Mouse (Mus musculus) neural tube, embryonic 15.5 days (tissue): Measurements from ENCODE around the gene Top3a. TPM values are rescaled to one million over a fixed set of nuclear protein-coding genes. Genes with fewer than 3 reads are reported as not detected.

Experiments used
- ATAC-seq: fragments of 200-750 bp; cut with Nextera tagmentation; 2 replicates; pipeline ENCODE4 v1.8.0; 2017; ENCODE audit warnings: mild to moderate bottlenecking, moderate TSS enrichment, moderate library complexity; ENCODE audit not compliant: low FRiP score
- H3K27ac ChIP-seq: fragments of 300-500 bp; sonication (generic); replicated peaks from 2 replicates; pipeline ENCODE4 v1.5.1; 2015; ENCODE audit warnings: mild to moderate bottlenecking, inconsistent platforms
- H3K27me3 ChIP-seq: fragments of 300-500 bp; sonication (generic); replicated peaks from 2 replicates; pipeline ENCODE4 v1.6.1; 2015; ENCODE audit warnings: inconsistent platforms
- H3K36me3 ChIP-seq: fragments of 300-500 bp; sonication (generic); 2 replicates; pipeline ENCODE4 v1.6.1; 2015; ENCODE audit warnings: inconsistent platforms
- H3K4me1 ChIP-seq: fragments of 300-500 bp; sonication (generic); 2 replicates; pipeline ENCODE4 v1.6.1; 2015; ENCODE audit warnings: inconsistent platforms
- H3K4me2 ChIP-seq: fragments of 300-500 bp; sonication (generic); 2 replicates; pipeline ENCODE4 v1.6.1; 2015; ENCODE audit warnings: inconsistent platforms, mild to moderate bottlenecking, moderate library complexity
- H3K4me3 ChIP-seq: fragments of 300-500 bp; sonication (generic); replicated peaks from 2 replicates; pipeline ENCODE4 v1.5.1; 2015; ENCODE audit warnings: mild to moderate bottlenecking, inconsistent platforms
- H3K9ac ChIP-seq: fragments of 300-500 bp; sonication (generic); replicated peaks from 2 replicates; pipeline ENCODE4 v1.6.1; 2015; ENCODE audit warnings: mild to moderate bottlenecking, inconsistent platforms
- H3K9me3 ChIP-seq: fragments of 300-500 bp; sonication (generic); replicated peaks from 2 replicates; pipeline ENCODE4 v1.6.1; 2016; ENCODE audit warnings: inconsistent platforms
- WGBS: fragments of 180-500 bp; shearing (Covaris S2); methylation state at CpG from one replicate; pipeline ENCODE4 v1.1.7; 2015; ENCODE audit warnings: mixed read lengths; 5-methylcytosine and 5-hydroxymethylcytosine counted together
- polyA plus RNA-seq: library from polyadenylated mRNA; unstranded; fragments of >200 nt; fragmentation: Nextera tagmentation; extraction: Ambion mirVana; gene quantifications from 2 replicates; pipeline ENCODE4 v1.2.1, GENCODE M21; 2015

Top3a gene
- polyA plus RNA-seq, 1 experiment from 2014 or later, result 6.7 TPM

DNA sequence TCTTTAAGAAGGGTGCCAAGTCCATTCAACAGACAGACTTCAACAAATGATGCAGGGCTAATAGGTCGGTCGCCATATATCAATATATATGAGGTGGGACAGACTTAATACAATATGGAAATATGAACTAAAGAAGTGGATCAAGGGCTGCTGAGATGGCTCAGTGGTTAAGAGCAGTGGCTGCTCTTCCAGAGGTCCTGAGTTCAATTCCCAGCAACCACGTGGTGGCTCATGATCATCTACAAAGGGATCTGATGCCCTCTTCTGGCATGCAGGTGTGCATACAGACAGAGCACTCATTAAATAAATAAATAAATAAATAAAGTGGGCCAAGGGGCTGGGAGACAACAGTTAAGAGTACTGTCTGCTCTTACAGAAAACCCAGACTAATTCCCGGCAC is 5.0 kb downstream of the Top3a start:
- WGBS, result 89% methylated on average over 4 of the region's 4 CpGs

DNA sequence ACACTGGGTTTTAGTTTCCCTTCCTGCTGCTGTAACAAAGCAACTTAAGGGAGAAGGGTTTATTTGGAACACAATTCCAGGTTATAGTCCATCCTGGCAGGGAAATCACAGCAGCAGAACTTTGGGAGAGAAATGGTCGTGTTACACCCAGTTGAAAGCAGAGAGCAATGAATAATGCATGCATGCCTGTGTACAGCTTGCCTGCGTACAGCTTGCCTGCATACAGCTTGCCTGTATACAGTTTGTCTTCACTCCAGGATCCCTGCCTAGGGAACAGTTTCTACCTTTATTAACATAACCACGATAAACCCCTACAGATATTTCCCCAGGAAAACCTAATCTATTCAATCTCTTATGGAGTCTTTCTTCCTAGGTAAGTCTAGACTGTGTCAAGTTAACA is 6.4 kb downstream of the Top3a start:
- Histone ChIP-seq H3K4me3 (no peak overlapping the region), H3K9me3 (no peaks in the 10 kb centered on the region), H3K4me2 (no peak overlapping the region), H3K36me3 (no peaks in the 10 kb centered on the region), H3K9ac (no peak overlapping the region), H3K4me1 (peaks cover 19% of the 10 kb centered on the region), H3K27me3 (no peaks in the 10 kb centered on the region), H3K27ac (no peak overlapping the region)
- 74% methylated on average over 3 of the region's 3 CpGs for WGBS
- ATAC-seq, result no peak

More for the DNA sequence above, 5.0 kb downstream of the Top3a start:
- Histone ChIP-seq H3K4me2 (no peak overlapping the region), H3K9ac (no peak overlapping the region), H3K27ac (no peak overlapping the region), H3K9me3 (no peaks in the 10 kb centered on the region), H3K4me1 (peaks cover 28% of the 10 kb centered on the region), H3K27me3 (no peaks in the 10 kb centered on the region), H3K36me3 (no peaks in the 10 kb centered on the region), H3K4me3 (no peak overlapping the region)
- ATAC-seq, result no peak

GRCm38 (mm10) chr11:60769322-60769721 is 7.8 kb downstream of the Top3a start:
- Histone ChIP-seq H3K4me2 (no peak overlapping the region), H3K4me1 (peaks cover 6% of the 10 kb centered on the region; the same call in 1 of the 2 replicates), H3K9ac (no peak overlapping the region), H3K4me3 (no peak overlapping the region), H3K27me3 (no peaks in the 10 kb centered on the region), H3K27ac (no peak overlapping the region), H3K9me3 (no peaks in the 10 kb centered on the region), H3K36me3 (no peaks in the 10 kb centered on the region)
- ATAC-seq, result no peak
- 95% methylated on average over 2 of the region's 2 CpGs for WGBS

DNA sequence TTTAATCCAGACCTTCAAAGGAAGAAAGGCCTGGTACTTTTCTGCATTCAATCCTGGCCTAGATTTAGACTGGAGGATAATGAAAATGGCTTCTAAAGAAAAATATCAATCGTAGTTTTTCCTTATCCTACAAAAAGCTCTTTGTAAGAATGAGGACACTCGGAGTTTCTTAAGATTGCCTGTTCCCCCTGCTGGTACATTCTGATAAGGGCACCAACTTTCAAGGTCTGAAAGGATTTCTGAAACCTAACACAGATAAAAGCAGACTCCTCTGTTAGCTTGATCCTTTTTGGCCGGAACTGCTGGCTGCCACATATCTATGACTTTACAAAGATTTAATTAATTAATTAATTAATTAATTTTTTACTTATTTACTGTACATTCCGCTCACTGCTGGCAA is 10.2 kb downstream of the Top3a start:
- no peak overlapping the region for H3K9ac ChIP-seq
- 95% methylated on average over 4 of the region's 4 CpGs for WGBS
- H3K9me3 ChIP-seq, result no peaks in the 10 kb centered on the region
- H3K36me3 ChIP-seq, result peaks cover 3% of the 10 kb centered on the region
- no peak overlapping the region for H3K4me3 ChIP-seq
- H3K27ac ChIP-seq, result no peak overlapping the region
- no peaks in the 10 kb centered on the region for H3K27me3 ChIP-seq
- no peaks in the 10 kb centered on the region for H3K4me1 ChIP-seq
- no peak for ATAC-seq
- no peak overlapping the region for H3K4me2 ChIP-seq

DNA sequence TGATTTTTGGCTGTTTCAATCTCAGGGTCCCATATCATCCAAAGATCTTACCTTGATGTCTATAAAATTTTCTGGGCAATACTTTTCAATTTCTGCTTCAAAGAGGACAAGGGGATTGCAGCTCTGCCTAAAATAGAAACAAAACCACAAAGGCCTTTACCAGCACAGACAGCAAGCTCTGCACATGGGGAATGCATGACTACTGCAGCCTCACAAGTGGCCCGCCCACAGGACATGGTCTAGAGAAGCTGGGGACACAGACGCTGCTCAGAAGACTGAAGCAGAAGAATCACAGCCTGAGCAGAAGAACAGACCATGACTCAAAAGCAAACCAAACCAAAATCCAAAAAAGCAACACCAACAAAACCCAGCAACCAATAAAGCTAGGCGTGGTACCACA is 15.5 kb downstream of the Top3a start:
- Histone ChIP-seq H3K4me2 (no peak overlapping the region), H3K9ac (no peak overlapping the region), H3K27ac (no peak overlapping the region), H3K36me3 (peaks cover 34% of the 10 kb centered on the region), H3K27me3 (no peaks in the 10 kb centered on the region), H3K4me1 (no peaks in the 10 kb centered on the region), H3K4me3 (no peak overlapping the region), H3K9me3 (no peaks in the 10 kb centered on the region)
- no peak for ATAC-seq
- 90% methylated on average over 3 of the region's 3 CpGs for WGBS

DNA sequence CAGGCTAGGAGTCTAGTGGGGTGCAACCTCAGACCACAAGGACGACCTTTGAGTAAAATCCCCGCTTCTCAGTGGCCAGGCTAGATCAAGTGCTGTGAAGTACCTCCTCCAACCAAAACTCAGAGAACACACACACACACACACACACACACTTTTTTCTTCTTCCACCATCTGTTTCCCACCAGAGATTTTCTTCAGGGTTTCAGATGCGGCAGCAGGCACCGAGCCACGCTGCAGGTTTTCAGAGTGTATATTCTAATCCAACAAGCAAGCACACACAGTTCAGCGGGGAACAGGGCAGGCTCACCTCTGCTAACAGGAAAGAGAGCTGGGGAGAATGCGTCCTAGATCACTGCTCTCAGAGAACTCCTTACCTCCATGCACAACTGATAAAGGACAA is 21.6 kb downstream of the Top3a start:
- Histone ChIP-seq H3K27ac (no peak overlapping the region), H3K4me3 (no peak overlapping the region), H3K9me3 (no peaks in the 10 kb centered on the region), H3K9ac (no peak overlapping the region), H3K36me3 (peaks cover 60% of the 10 kb centered on the region), H3K4me1 (no peaks in the 10 kb centered on the region), H3K4me2 (no peak overlapping the region), H3K27me3 (no peaks in the 10 kb centered on the region)
- no peak for ATAC-seq
- WGBS, result 97% methylated on average over 7 of the region's 7 CpGs

DNA sequence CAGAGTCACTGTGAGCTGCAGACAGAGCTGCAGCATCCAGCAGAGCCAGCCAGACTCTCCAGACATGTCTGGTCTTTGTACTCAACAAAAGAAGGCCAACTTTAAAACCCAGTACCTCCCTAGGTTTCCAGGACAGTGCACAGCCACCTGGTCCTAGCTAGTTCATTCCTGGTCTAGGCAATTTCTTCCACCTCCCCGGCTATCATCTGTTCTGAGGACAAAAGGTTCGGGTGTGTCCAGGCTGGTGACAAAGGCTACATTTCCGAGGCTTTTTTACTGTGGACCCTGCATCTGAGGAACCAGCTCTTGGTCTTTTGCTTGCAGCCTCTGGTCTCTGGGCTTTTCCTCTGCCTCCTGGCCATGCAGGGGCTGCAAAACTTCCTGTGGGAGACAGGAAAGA is 36.8 kb downstream of the Top3a start:
- 79% methylated on average over 3 of the region's 3 CpGs for WGBS
- Histone ChIP-seq H3K27me3 (no peaks in the 10 kb centered on the region), H3K9me3 (no peaks in the 10 kb centered on the region), H3K4me2 (no peak overlapping the region), H3K36me3 (peaks cover 59% of the 10 kb centered on the region), H3K4me1 (no peaks in the 10 kb centered on the region), H3K27ac (no peak overlapping the region), H3K4me3 (no peak overlapping the region), H3K9ac (no peak overlapping the region)
- ATAC-seq, result no peak

GRCm38 (mm10) chr11:60737450-60737849 is 39.7 kb downstream of the Top3a start:
- Histone ChIP-seq H3K36me3 (peaks cover 43% of the 10 kb centered on the region), H3K27ac (no peak overlapping the region), H3K4me2 (no peak overlapping the region), H3K4me3 (no peak overlapping the region), H3K9me3 (no peaks in the 10 kb centered on the region), H3K9ac (no peak overlapping the region), H3K27me3 (no peaks in the 10 kb centered on the region), H3K4me1 (no peaks in the 10 kb centered on the region; the same call in 1 of the 2 replicates)
- ATAC-seq, result no peak

- 83% methylated on average over 3 of the region's 3 CpGs for WGBS
- Histone ChIP-seq H3K4me3 (no peak overlapping the region), H3K9me3 (no peaks in the 10 kb centered on the region), H3K4me2 (no peak overlapping the region), H3K27ac (no peak overlapping the region), H3K9ac (no peak overlapping the region), H3K27me3 (no peaks in the 10 kb centered on the region), H3K36me3 (peaks cover 43% of the 10 kb centered on the region), H3K4me1 (peaks cover 3% of the 10 kb centered on the region)
- ATAC-seq, result no peak
Observed at GRCm38 (mm10) chr11:60736491-60736890, 40.7 kb downstream of the Top3a start.

DNA sequence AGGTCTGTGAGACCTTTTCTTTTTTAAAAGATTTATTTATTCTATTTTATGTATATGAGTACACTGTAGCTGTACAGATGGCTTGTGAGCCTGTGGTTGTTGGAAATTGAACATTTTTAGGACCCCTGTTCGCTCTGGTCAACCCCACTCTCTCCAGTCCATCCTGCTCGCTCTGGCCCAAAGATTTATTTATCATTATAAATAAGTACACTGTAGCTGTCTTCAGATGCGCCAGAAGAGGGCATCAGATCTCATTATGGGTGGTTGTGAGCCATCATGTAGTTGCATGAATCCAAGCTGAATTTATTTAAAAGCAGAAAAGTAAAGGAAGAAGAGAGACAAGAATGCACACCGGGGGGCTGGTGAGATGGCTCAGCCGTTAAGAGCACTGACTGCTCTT is 42.0 kb downstream of the Top3a start:
- no peak overlapping the region for H3K9ac ChIP-seq
- ATAC-seq, result no peak
- H3K27me3 ChIP-seq, result no peaks in the 10 kb centered on the region
- H3K4me2 ChIP-seq, result no peak overlapping the region
- peaks cover 45% of the 10 kb centered on the region for H3K36me3 ChIP-seq
- no peak overlapping the region for H3K4me3 ChIP-seq
- no peaks in the 10 kb centered on the region for H3K9me3 ChIP-seq
- 76% methylated on average over 5 of the region's 5 CpGs for WGBS
- peaks cover 3% of the 10 kb centered on the region for H3K4me1 ChIP-seq
- H3K27ac ChIP-seq, result no peak overlapping the region

DNA sequence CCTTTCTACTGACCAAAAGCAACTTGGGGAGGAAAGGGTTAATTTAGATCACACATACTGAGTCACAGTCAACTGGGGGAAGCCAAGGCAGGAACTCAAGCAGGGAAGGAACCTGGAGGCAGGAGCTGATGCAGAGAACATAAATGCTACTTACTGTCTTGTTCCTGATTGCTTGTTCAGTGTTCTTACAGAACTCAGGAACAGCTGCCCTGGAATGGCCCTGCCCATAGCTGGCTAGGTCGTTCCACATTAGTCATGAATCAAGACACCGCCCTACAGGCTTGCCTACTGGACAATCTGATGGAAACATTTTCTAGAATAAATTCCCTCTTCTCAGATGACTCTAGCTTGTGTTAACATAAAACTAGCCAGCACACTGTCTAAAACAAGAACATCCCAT is 43.0 kb downstream of the Top3a start:
- ATAC-seq, result no peak
- no peak overlapping the region for H3K9ac ChIP-seq
- H3K9me3 ChIP-seq, result no peaks in the 10 kb centered on the region
- no peaks in the 10 kb centered on the region for H3K27me3 ChIP-seq
- H3K4me2 ChIP-seq, result no peak overlapping the region
- H3K4me3 ChIP-seq, result no peak overlapping the region
- WGBS, result 86% methylated on average over 2 of the region's 2 CpGs
- peaks cover 35% of the 10 kb centered on the region for H3K36me3 ChIP-seq
- no peak overlapping the region for H3K27ac ChIP-seq
- peaks cover 11% of the 10 kb centered on the region for H3K4me1 ChIP-seq

GRCm38 (mm10) chr11:60731251-60731650 is 45.9 kb downstream of the Top3a start:
- Histone ChIP-seq H3K36me3 (peaks cover 34% of the 10 kb centered on the region), H3K27ac (no peak overlapping the region), H3K9me3 (no peaks in the 10 kb centered on the region), H3K27me3 (no peaks in the 10 kb centered on the region), H3K4me3 (no peak overlapping the region), H3K4me1 (peaks cover 31% of the 10 kb centered on the region), H3K9ac (no peak overlapping the region), H3K4me2 (no peak overlapping the region)
- ATAC-seq, result no peak
- 94% methylated on average over 14 of the region's 14 CpGs for WGBS

DNA sequence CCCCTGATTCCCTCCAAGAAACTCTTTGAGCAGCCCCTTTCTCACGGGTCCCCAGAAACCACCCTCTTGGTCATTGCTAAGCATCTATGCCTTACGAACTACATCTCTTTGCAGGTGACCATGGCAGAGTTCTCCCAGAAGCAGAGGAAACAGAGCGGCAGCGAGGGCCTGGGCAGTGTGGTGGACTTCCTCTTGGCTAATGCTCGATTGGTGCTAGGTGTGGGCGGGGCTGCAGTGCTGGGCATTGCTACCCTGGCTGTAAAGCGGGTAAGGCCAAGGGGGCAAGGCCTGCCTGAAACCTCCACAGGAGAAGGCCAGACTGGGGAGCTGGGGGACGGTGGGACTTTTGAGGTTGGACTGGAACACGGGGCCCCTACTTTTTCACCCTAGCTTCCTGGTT is 47.0 kb downstream of the Top3a start:
- Histone ChIP-seq H3K9me3 (no peaks in the 10 kb centered on the region), H3K4me3 (no peak overlapping the region), H3K27me3 (no peaks in the 10 kb centered on the region), H3K4me1 (peaks cover 39% of the 10 kb centered on the region), H3K36me3 (peaks cover 34% of the 10 kb centered on the region), H3K27ac (no peak overlapping the region), H3K4me2 (no peak overlapping the region), H3K9ac (0 out of 2 replicates have a peak overlapping the region, but pooled peaks have one; percentile 2)
- ATAC-seq, result no peak
- WGBS, result 85% methylated on average over 9 of the region's 9 CpGs
